Mouse (Mus musculus): ENCODE results near the gene Osbp. TPM values are rescaled to one million over a fixed set of nuclear protein-coding genes. Genes with fewer than 3 reads are reported as not detected.
"Not testable (repeated sequence)": the region's sequence is repeated elsewhere in the genome, so short reads cannot be mapped to it uniquely, and the experiment has no call there.

Gene Osbp
- polyA plus RNA-seq (2015; fragmentation: Nextera tagmentation; extraction: Ambion mirVana): 4.1 and 4.9 TPM in 2 replicates

DNA sequence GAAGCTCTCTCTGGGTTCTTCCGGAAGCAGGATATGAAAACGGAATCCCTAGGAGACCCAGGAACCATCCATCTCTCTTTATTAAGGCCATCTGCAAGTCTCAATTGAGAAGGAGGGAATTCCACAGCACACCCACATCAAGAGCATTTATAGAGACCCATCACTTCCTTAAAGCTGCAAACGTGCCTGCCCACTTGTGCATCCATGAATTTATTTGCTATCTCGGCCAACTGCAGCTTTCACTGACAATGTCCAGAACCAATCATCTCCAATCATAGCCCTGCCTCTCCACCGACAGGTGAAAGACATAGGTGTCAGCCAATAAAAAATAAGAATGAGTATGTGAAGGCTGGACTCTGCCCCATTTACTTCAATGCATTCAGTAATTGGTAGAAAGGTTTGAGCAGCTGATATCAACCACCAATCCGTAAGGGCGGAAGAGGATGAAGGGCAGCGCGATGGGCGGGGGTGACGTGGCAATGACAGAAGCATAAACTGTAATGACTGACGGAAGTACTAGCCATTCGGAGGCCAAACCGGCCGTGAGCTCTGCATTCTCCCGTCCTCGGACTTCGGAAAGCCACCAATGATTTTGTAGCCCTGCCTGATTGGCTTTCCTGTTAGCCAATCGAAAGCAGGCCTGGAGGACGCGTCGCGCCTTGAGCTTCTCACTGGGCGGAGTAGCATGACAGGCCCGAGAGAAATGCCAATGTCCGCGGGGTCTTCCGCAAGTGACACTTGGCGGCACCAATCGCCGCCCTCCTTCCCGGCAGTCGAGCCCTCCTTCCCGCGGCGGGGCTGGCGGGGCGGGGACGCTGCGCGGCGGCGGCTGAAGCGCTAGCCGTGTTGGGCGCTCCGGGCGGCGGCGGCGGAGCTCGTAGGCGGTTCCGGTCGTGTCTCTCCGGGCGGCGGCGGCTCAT is at the start of gene Osbp:
Osbp (plus strand) TSS at position 919 of the 920 bp plus-strand sequence.
- peak; percentile 98 for ATAC-seq
- under 1% methylated on average over 42 of the region's 59 CpGs for WGBS
- H3K27me3 ChIP-seq: no peaks in the 10 kb centered on the region
- H3K9ac ChIP-seq: peak within 1 kb of the TSS; percentile 87
- H3K36me3 ChIP-seq (ENCODE audit: poor library complexity, severe bottlenecking): peaks cover under 1% of the 10 kb centered on the region
- H3K4me1 ChIP-seq: peaks cover 21% of the 10 kb centered on the region
- H3K4me2 ChIP-seq: peak within 1 kb of the TSS; percentile 95
- H3K27ac ChIP-seq: peak within 1 kb of the TSS; percentile 82
- H3K9me3 ChIP-seq (replicated peaks): no peaks in the 10 kb centered on the region
- H3K4me3 ChIP-seq: peak within 1 kb of the TSS; percentile 86

DNA sequence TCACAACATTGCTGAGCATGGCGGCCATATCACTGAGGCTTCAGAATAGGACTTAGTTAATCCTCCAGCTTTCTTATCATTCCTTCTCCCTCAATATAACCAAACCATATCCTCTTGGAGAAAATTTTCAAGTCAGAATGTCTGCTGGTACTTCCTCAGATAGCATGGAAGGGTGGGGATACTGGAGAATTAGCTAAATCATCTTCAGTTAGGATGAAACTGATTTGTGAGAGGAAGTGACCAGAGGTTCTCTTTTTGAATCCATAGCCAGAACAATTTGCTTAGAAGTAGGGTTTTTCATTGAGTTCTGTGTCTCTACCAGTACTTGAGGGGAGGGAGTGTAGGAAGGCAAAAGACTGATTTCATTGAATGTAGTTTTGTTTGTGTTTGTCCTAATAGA is 43.7 kb upstream of the Osbp start:
- ATAC-seq: no peak
- Histone ChIP-seq H3K27ac (no peak overlapping the region), H3K27me3 (no peaks in the 10 kb centered on the region), H3K9me3 (replicated peaks) (no peaks in the 10 kb centered on the region), H3K4me1 (no peaks in the 10 kb centered on the region), H3K36me3 (ENCODE audit: poor library complexity, severe bottlenecking) (peaks cover 64% of the 10 kb centered on the region), H3K4me3 (no peak overlapping the region), H3K4me2 (no peak overlapping the region), H3K9ac (no peak overlapping the region)
- WGBS: 90% methylated on average over 1 of the region's 1 CpGs

DNA sequence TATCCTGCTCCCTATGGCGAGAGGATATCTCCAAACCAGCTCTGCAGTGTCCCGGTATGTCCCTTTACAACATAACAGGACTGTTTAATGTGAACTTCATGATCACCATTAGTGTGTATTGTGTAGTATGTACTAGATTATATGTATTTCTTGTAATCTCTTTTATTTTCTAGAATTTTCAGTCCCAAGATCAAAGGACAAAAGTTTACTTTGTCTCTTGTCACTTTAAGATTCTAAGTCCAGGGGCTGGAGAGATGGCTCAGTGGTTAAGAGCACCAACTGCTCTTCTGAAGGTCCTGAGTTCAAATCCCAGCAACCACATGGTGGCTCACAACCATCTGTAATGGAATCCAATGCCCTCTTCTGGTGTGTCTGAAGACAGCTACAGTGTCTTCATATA is 43.2 kb upstream of the Osbp start:
- H3K4me1 ChIP-seq; H3K4me3 ChIP-seq; ATAC-seq; H3K9ac ChIP-seq; H3K27ac ChIP-seq; H3K4me2 ChIP-seq; H3K27me3 ChIP-seq; H3K9me3 ChIP-seq (replicated peaks): not testable (repeated sequence)
- H3K36me3 ChIP-seq (ENCODE audit: poor library complexity, severe bottlenecking): peaks cover 65% of the 10 kb centered on the region
- WGBS: 97% methylated on average over 2 of the region's 2 CpGs

DNA sequence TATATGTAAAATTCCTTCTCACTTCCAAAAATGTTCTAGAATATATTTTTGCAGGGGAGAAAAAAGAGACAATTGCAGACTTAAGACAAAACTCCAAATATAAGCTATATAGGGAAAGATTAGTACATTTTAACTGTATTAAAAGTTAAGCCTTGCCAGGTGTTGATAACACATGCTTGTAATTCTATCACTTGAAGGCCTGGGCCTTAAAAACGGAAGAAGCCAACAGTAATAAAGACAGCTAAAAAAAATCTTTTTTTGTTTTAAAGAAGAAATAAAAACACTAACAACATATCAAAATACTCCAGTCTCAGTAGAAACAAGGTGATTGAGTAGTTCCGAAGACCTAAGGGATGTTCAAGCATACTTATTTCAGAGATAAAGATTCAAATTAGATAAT is 39.4 kb upstream of the Osbp start:
- H3K27me3 ChIP-seq: no peaks in the 10 kb centered on the region
- no peaks in the 10 kb centered on the region for H3K4me1 ChIP-seq

DNA sequence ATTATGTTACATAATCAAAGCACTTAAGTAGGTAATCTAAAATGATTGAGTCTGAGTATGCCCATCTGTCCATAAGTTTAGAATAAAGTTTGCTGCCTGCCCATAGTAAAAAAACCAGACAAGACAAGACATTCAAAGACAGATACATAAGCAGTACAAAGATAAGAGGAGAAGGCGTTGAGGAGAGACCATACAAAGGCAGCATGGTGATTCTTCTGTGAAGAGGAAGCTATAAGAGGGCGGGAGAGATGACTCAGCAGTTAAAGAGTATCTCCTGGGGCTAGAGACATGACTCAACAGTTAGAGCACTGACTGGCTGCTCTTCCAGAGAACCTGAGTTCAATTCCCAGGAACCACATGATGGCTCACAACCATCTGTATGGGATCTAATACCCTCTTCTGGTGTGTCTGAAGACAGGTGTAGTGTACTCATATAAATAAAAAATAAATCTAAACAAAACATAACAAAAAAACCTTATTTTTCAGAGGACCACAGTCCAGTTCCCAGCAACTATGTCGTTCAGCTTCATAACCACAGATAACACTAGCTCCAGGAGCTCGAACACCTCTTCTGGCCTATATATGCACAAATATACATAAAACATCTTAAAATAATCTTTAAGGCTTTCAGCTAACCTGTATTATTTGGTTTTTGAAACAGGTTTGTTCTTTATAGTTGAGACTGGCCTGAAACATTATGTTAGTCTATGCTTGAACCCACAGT is 37.6 kb upstream of the Osbp start:
- H3K4me2 ChIP-seq: no peak overlapping the region
- peaks cover 84% of the 10 kb centered on the region for H3K36me3 ChIP-seq (ENCODE audit: poor library complexity, severe bottlenecking)
- no peak for ATAC-seq
- no peaks in the 10 kb centered on the region for H3K27me3 ChIP-seq
- 97% methylated on average over 4 of the region's 4 CpGs for WGBS
- no peak overlapping the region for H3K9ac ChIP-seq
- no peaks in the 10 kb centered on the region for H3K9me3 ChIP-seq (replicated peaks)
- no peaks in the 10 kb centered on the region for H3K4me1 ChIP-seq
- no peak overlapping the region for H3K4me3 ChIP-seq
- H3K27ac ChIP-seq: no peak overlapping the region

More for the DNA sequence above, 39.4 kb upstream of the Osbp start:
- no peak for ATAC-seq
- H3K27ac ChIP-seq: no peak overlapping the region
- H3K4me2 ChIP-seq: no peak overlapping the region
- H3K9ac ChIP-seq: no peak overlapping the region
- peaks cover 83% of the 10 kb centered on the region for H3K36me3 ChIP-seq (ENCODE audit: poor library complexity, severe bottlenecking)
- no peaks in the 10 kb centered on the region for H3K9me3 ChIP-seq (replicated peaks)
- no peak overlapping the region for H3K4me3 ChIP-seq
- 97% methylated on average over 2 of the region's 2 CpGs for WGBS

DNA sequence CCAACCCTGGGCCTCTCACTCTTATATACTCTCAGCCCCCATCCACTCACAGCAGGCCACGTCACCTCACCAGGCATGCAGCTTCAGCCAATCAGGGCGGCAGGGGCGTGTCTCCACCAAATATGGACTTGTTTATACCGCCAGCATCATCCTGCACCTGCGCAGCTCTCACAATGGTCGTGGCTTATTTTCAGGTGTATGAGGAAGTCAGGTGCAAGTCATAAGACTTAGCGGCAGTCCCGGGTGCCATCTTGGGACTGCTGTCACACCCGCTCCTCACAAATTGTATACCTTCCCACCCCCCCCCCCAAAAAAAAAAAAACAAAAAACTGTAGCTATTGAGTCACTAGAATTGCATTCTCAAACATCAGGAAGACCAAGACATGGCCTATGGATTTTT is 19.3 kb upstream of the Osbp start:
- H3K9ac ChIP-seq; H3K4me3 ChIP-seq; H3K4me2 ChIP-seq; H3K9me3 ChIP-seq (replicated peaks); H3K4me1 ChIP-seq; H3K27ac ChIP-seq; H3K27me3 ChIP-seq; ATAC-seq: not testable (repeated sequence)
- 94% methylated on average over 9 of the region's 9 CpGs for WGBS
- peaks cover 40% of the 10 kb centered on the region for H3K36me3 ChIP-seq (ENCODE audit: poor library complexity, severe bottlenecking)

DNA sequence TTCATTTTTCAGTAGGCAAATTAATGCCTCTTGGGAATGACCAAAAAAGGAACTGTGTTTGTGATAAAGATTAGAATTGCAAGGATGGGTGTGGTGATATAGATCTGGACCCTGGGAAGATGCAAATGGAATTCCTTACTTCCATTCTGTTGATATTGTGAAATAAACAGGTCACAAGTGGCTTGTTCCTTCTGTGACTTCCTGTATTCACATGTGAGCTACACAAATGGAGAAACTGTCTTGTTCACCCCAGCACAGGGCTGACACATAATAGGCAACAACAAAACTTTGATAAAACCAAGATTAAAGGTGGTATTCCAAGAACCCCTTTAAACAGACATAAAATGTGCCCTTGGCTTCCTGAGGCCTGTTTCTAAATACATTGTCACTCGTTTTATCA is 15.9 kb upstream of the Osbp start:
- H3K9me3 ChIP-seq (replicated peaks): no peaks in the 10 kb centered on the region
- no peak overlapping the region for H3K4me2 ChIP-seq
- H3K27ac ChIP-seq: no peak overlapping the region
- peaks cover 13% of the 10 kb centered on the region for H3K36me3 ChIP-seq (ENCODE audit: poor library complexity, severe bottlenecking)
- 48% methylated on average over 1 of the region's 1 CpGs for WGBS
- H3K4me3 ChIP-seq: no peak overlapping the region
- no peak overlapping the region for H3K9ac ChIP-seq
- no peaks in the 10 kb centered on the region for H3K27me3 ChIP-seq
- H3K4me1 ChIP-seq: no peaks in the 10 kb centered on the region
- no peak for ATAC-seq

DNA sequence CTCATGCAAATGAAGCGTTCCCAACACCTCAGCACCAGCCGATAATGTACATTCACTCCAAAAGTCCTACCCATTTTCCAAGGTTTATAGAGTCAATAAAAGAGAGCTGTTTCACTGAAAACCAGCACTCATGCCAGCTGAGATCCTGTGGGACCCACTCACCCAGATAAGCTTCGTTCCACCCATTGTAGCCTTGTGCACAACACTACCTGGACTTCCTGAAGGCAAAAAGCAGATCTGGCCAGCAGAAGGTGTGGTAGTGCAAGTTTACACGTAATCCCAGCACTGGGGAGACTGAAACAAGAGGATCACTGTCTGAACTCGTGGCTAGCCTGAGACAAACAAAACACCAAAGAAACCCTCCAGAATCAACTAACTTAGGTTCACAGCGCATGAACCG is 15.0 kb upstream of the Osbp start:
- no peak for ATAC-seq
- Histone ChIP-seq H3K4me1 (no peaks in the 10 kb centered on the region), H3K9me3 (replicated peaks) (no peaks in the 10 kb centered on the region), H3K27me3 (no peaks in the 10 kb centered on the region), H3K4me2 (no peak overlapping the region), H3K27ac (no peak overlapping the region), H3K36me3 (ENCODE audit: poor library complexity, severe bottlenecking) (peaks cover 4% of the 10 kb centered on the region), H3K4me3 (no peak overlapping the region), H3K9ac (no peak overlapping the region)
- WGBS: 81% methylated on average over 7 of the region's 7 CpGs

DNA sequence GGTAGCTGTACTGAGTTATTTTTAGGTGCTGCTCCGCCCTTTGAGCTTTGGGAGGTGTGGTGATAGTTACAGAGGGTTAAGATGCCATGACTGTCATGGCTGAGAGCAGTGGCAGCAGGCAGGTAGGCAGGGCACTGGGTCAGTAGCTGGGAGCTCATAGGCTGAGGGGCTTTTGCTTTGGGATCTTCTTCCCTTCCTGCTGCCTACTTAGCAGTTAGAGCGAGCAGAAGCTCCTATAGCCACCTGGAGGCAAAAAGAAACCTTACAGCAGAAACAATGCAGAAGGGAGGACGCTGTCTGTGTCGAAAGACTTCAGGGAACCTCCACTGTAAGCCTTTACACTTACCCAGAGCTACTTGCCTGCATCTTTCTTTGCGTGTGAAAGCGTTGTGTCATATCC is 11.5 kb upstream of the Osbp start:
- Histone ChIP-seq H3K9me3 (replicated peaks) (no peaks in the 10 kb centered on the region), H3K4me1 (no peaks in the 10 kb centered on the region), H3K4me3 (no peak overlapping the region), H3K36me3 (ENCODE audit: poor library complexity, severe bottlenecking) (no peaks in the 10 kb centered on the region), H3K27ac (no peak overlapping the region), H3K4me2 (no peak overlapping the region), H3K9ac (no peak overlapping the region), H3K27me3 (no peaks in the 10 kb centered on the region)
- no peak for ATAC-seq
- WGBS: 53% methylated on average over 6 of the region's 6 CpGs

DNA sequence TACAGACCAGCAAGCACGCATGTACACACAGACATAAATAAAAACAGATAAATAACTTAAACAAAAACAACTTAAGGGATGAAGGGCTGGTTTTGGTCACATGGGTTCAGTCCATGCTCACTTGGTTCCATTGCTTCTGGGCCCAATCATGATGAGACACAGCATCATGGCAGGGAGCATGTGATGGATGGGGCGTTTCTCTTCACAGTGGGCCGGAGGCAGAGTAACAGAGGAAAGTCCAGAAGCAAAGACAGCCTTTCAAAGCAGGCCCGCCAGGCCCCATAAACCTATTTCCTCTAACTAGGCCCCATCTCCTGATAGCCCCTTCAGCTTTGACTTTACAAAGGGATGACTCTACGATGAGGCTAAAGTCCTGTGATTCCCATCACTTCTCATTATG is 9.1 kb upstream of the Osbp start:
- no peaks in the 10 kb centered on the region for H3K4me1 ChIP-seq
- no peaks in the 10 kb centered on the region for H3K9me3 ChIP-seq (replicated peaks)
- no peak overlapping the region for H3K9ac ChIP-seq
- ATAC-seq: no peak
- no peak overlapping the region for H3K4me2 ChIP-seq
- 89% methylated on average over 5 of the region's 5 CpGs for WGBS
- H3K27me3 ChIP-seq: no peaks in the 10 kb centered on the region
- H3K4me3 ChIP-seq: no peak overlapping the region
- no peak overlapping the region for H3K27ac ChIP-seq
- H3K36me3 ChIP-seq (ENCODE audit: poor library complexity, severe bottlenecking): no peaks in the 10 kb centered on the region

DNA sequence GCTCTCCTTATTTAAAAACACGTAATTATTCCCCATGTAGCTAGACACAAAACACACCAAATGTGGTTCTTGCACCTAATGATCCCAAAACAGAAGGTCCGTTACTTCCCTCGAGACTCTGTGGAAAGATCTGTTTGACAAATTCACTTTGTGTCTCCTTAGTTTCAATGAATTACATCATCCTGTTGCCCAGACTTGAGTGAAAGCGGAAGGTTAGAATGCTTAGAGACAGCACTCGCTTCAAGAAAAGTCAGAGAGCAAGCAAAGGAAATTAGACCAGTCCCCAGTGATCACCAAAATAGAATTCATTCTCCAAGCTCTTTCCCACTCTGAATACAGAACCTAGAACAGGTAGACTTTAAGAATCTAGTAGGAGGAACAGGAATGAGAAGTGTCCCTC is 8.3 kb upstream of the Osbp start:
- no peak overlapping the region for H3K4me3 ChIP-seq
- H3K9me3 ChIP-seq (replicated peaks): no peaks in the 10 kb centered on the region
- no peaks in the 10 kb centered on the region for H3K27me3 ChIP-seq
- H3K4me1 ChIP-seq: no peaks in the 10 kb centered on the region
- no peak overlapping the region for H3K4me2 ChIP-seq
- no peak for ATAC-seq
- WGBS: 93% methylated on average over 5 of the region's 5 CpGs
- H3K27ac ChIP-seq: no peak overlapping the region
- no peaks in the 10 kb centered on the region for H3K36me3 ChIP-seq (ENCODE audit: poor library complexity, severe bottlenecking)
- H3K9ac ChIP-seq: no peak overlapping the region

DNA sequence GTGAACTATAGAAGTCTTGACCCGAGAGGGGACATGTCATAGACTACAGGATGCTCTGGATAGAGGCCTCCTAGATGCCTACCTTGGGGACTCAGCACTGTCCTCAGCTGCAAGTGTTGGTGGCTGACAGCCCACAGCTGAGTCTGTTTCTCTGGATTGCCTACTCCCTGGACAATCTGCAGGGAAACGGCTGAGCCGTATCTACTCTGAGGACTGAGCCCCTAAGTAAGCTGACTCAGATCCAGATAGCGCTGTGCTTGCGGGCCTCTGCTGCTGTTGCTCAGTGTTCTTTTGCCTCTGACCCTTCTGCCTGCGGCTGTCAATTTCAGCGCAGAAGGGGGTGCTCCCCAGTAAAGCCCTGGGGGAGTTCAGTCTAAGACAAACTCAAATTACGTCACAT is 7.9 kb upstream of the Osbp start:
- no peaks in the 10 kb centered on the region for H3K27me3 ChIP-seq
- no peak overlapping the region for H3K27ac ChIP-seq
- no peaks in the 10 kb centered on the region for H3K9me3 ChIP-seq (replicated peaks)
- ATAC-seq: no peak
- H3K4me2 ChIP-seq: no peak overlapping the region
- no peak overlapping the region for H3K4me3 ChIP-seq
- no peaks in the 10 kb centered on the region for H3K36me3 ChIP-seq (ENCODE audit: poor library complexity, severe bottlenecking)
- H3K9ac ChIP-seq: no peak overlapping the region
- WGBS: 83% methylated on average over 8 of the region's 8 CpGs
- no peaks in the 10 kb centered on the region for H3K4me1 ChIP-seq
